Mouse (Mus musculus) MEL (cell line): ENCODE data around the gene Dnah10. TPM values are rescaled to one million over a fixed set of nuclear protein-coding genes. Genes with fewer than 3 reads are reported as not detected.

Experiments used
- DNase-seq: peaks from one replicate; pipeline ENCODE4 v3.0.0; 2011; ENCODE audit warnings: low read depth, low spot score
- H3K27ac ChIP-seq: 2 replicates; pipeline ENCODE4 v1.5.1; 2012; ENCODE audit warnings: low read depth, mild to moderate bottlenecking, control low read depth, low read length, moderate library complexity; ENCODE audit not compliant: control insufficient read depth
- H3K27me3 ChIP-seq, 2 experiments: fragments of 150-350 bp in 1 of 2; sonication (generic) in 1 of 2; 2 replicates each; pipeline ENCODE4 v1.6.1; 2012; ENCODE audit warnings: low read length in 2 of 2, mild to moderate bottlenecking in 2 of 2, improper control_type of control experiment in 1 of 2, moderate library complexity in 1 of 2; ENCODE audit not compliant: insufficient read depth in 2 of 2, control insufficient read depth in 1 of 2
- H3K36me3 ChIP-seq, 2 experiments: 2 replicates each; pipeline ENCODE4 v1.6.1; 2012 to 2014; ENCODE audit warnings: low read length in 2 of 2, improper control_type of control experiment in 1 of 2, inconsistent platforms in 1 of 2, mild to moderate bottlenecking in 1 of 2; ENCODE audit not compliant: insufficient read depth in 2 of 2, control insufficient read depth in 1 of 2
- H3K4me1 ChIP-seq, 2 experiments: fragments of 150-350 bp in 1 of 2; sonication (generic) in 1 of 2; 2 replicates each; pipeline ENCODE4 v1.6.1; 2012; ENCODE audit warnings: low read length in 2 of 2, improper control_type of control experiment in 1 of 2, mild to moderate bottlenecking in 1 of 2; ENCODE audit not compliant: insufficient read depth in 2 of 2, control insufficient read depth in 1 of 2
- H3K4me3 ChIP-seq, 2 experiments: fragments of 150-350 bp in 1 of 2; sonication (generic) in 1 of 2; 2 replicates each; pipeline ENCODE4 v1.5.1; 2012; ENCODE audit warnings: low read depth in 2 of 2, low read length in 2 of 2, mild to moderate bottlenecking in 2 of 2, moderate library complexity in 2 of 2, control low read depth in 1 of 2, improper control_type of control experiment in 1 of 2; ENCODE audit not compliant: control insufficient read depth in 1 of 2, insufficient read depth in 1 of 2
- H3K79me2 ChIP-seq: 2 replicates; pipeline ENCODE4 v1.6.1; 2012; ENCODE audit warnings: mild to moderate bottlenecking, low read length, moderate library complexity; ENCODE audit not compliant: control insufficient read depth, poor library complexity, insufficient read depth
- H3K9ac ChIP-seq: 2 replicates; pipeline ENCODE4 v1.6.1; 2012; ENCODE audit warnings: low read depth, mild to moderate bottlenecking, control low read depth, low read length, moderate library complexity; ENCODE audit not compliant: control insufficient read depth, poor library complexity, severe bottlenecking
- H3K9me3 ChIP-seq: fragments of 150-350 bp; sonication (generic); replicated peaks from 2 replicates; pipeline ENCODE4 v1.6.1; 2012; ENCODE audit warnings: mild to moderate bottlenecking, low read length, improper control_type of control experiment, moderate library complexity; ENCODE audit not compliant: insufficient read depth
- CHD2 ChIP-seq: IDR thresholded peaks from 2 replicates; pipeline ENCODE4 v1.6.1; 2011; ENCODE audit warnings: low read length, improper control_type of control experiment
- ELF1 ChIP-seq: IDR thresholded peaks from 2 replicates; pipeline ENCODE4 v1.6.1; 2014; ENCODE audit warnings: low read depth, mild to moderate bottlenecking, inconsistent platforms, low read length, improper control_type of control experiment, moderate library complexity
- ETS1 ChIP-seq: IDR thresholded peaks from 2 replicates; pipeline ENCODE4 v1.6.1; 2012; ENCODE audit warnings: low read depth, mild to moderate bottlenecking, inconsistent platforms, low read length, improper control_type of control experiment, moderate library complexity
- GABPA ChIP-seq: IDR thresholded peaks from 2 replicates; pipeline ENCODE4 v1.6.1; 2012; ENCODE audit warnings: low read depth, mild to moderate bottlenecking, inconsistent platforms, low read length, improper control_type of control experiment, moderate library complexity
- GATA1 ChIP-seq: IDR thresholded peaks from 2 replicates; pipeline ENCODE4 v1.6.1; 2011; ENCODE audit warnings: low read depth, low read length, improper control_type of control experiment
- KAT2A ChIP-seq: conservative IDR thresholded peaks from 2 replicates; pipeline ENCODE4 v1.6.1; 2012; ENCODE audit warnings: low read depth, low read length, improper control_type of control experiment, inconsistent platforms
- MAFK ChIP-seq: IDR thresholded peaks from 2 replicates; pipeline ENCODE4 v1.6.1; 2011; ENCODE audit warnings: low read depth, mild to moderate bottlenecking, low read length, improper control_type of control experiment, borderline replicate concordance
- MAZ ChIP-seq: IDR thresholded peaks from 2 replicates; pipeline ENCODE4 v1.6.1; 2012; ENCODE audit warnings: low read depth, mild to moderate bottlenecking, inconsistent platforms, low read length, improper control_type of control experiment
- MEF2A ChIP-seq: IDR thresholded peaks from 2 replicates; pipeline ENCODE4 v1.6.1; 2014; ENCODE audit warnings: low read depth, mild to moderate bottlenecking, inconsistent platforms, low read length, improper control_type of control experiment; ENCODE audit not compliant: poor library complexity, insufficient replicate concordance, severe bottlenecking; ENCODE audit errors: extremely low read depth
- MXI1 ChIP-seq: IDR thresholded peaks from 2 replicates; pipeline ENCODE4 v1.6.1; 2011; ENCODE audit warnings: mild to moderate bottlenecking, low read depth, low read length, improper control_type of control experiment
- MYB ChIP-seq: IDR thresholded peaks from 2 replicates; pipeline ENCODE4 v1.6.1; 2011; ENCODE audit warnings: mild to moderate bottlenecking, low read depth, low read length, improper control_type of control experiment
- POLR2A ChIP-seq, 2 experiments: IDR thresholded peaks; 2 replicates each; pipeline ENCODE4 v1.6.1; 2011 to 2012; ENCODE audit warnings: low read length in 2 of 2, mild to moderate bottlenecking in 2 of 2, control low read depth in 1 of 2, improper control_type of control experiment in 1 of 2, low read depth in 1 of 2, moderate library complexity in 1 of 2; ENCODE audit not compliant: control insufficient read depth in 1 of 2, insufficient read depth in 1 of 2, poor library complexity in 1 of 2
- POLR2AphosphoS2 ChIP-seq: IDR thresholded peaks from 2 replicates; pipeline ENCODE4 v1.6.1; 2011; ENCODE audit warnings: low read length, improper control_type of control experiment
- POLR2AphosphoS5 ChIP-seq: IDR thresholded peaks from 2 replicates; pipeline ENCODE4 v1.6.1; 2012; ENCODE audit warnings: low read depth, borderline replicate concordance, mild to moderate bottlenecking, inconsistent platforms, low read length, moderate library complexity, mixed read lengths
- RAD21 ChIP-seq: IDR thresholded peaks from 2 replicates; pipeline ENCODE4 v1.6.1; 2011; ENCODE audit warnings: mild to moderate bottlenecking, low read depth, low read length, improper control_type of control experiment
- SIN3A ChIP-seq: IDR thresholded peaks from 2 replicates; pipeline ENCODE4 v1.6.1; 2012; ENCODE audit warnings: low read length, improper control_type of control experiment, inconsistent platforms
- TBP ChIP-seq: IDR thresholded peaks from 2 replicates; pipeline ENCODE4 v1.8.0; 2011; ENCODE audit warnings: low read depth, low read length, improper control_type of control experiment
- TCF12 ChIP-seq: IDR thresholded peaks from 2 replicates; pipeline ENCODE4 v1.6.1; 2014; ENCODE audit warnings: low read depth, mild to moderate bottlenecking, inconsistent platforms, low read length, improper control_type of control experiment, moderate library complexity
- UBTF ChIP-seq: IDR thresholded peaks from 2 replicates; pipeline ENCODE4 v1.6.1; 2012; ENCODE audit warnings: low read depth, mild to moderate bottlenecking, inconsistent platforms, low read length, improper control_type of control experiment, moderate library complexity, borderline replicate concordance; ENCODE audit not compliant: insufficient read depth
- USF2 ChIP-seq, 2 experiments: IDR thresholded peaks; 2 replicates each; pipeline ENCODE4 v1.6.1; 2011 to 2012; ENCODE audit warnings: improper control_type of control experiment in 2 of 2, low read length in 2 of 2, borderline replicate concordance in 1 of 2, inconsistent platforms in 1 of 2, low read depth in 1 of 2, mild to moderate bottlenecking in 1 of 2; ENCODE audit not compliant: insufficient read depth in 1 of 2
- ZKSCAN1 ChIP-seq: IDR thresholded peaks from 2 replicates; pipeline ENCODE4 v1.6.1; 2012; ENCODE audit warnings: low read depth, mild to moderate bottlenecking, inconsistent platforms, low read length, improper control_type of control experiment, moderate library complexity
- ZMIZ1 ChIP-seq: IDR thresholded peaks from 2 replicates; pipeline ENCODE4 v1.6.1; 2012; ENCODE audit warnings: low read depth, mild to moderate bottlenecking, inconsistent platforms, low read length, improper control_type of control experiment, moderate library complexity
- polyA plus RNA-seq, 2 experiments: library from polyadenylated mRNA; stranded (reverse) in 1 of 2; unstranded in 1 of 2; fragments of >175 nt in 1 of 2; fragments of >200 nt in 1 of 2; gene quantifications; 2 replicates each; pipeline versions ENCODE4 v1.2.1 to v1.2.4; 2012; ENCODE audit warnings: low replicate concordance in 2 of 2, low read depth in 1 of 2; ENCODE audit not compliant: insufficient read length in 2 of 2, insufficient read depth in 1 of 2, missing spikeins in 1 of 2
- total RNA-seq: library from RNA; depleted of rRNA; stranded (reverse); fragments of 300-350 nt; gene quantifications from 2 replicates; pipeline ENCODE4 v1.2.3, GENCODE M21; 2012

The Dnah10 gene
- total and polyA plus RNA-seq, 3 experiments: 0.04 to 0.11 TPM; not detected in 1

GRCm38 (mm10) chr5:124717969-124718368, 6.9 kb upstream of the Dnah10 start:
- H3K9me3 ChIP-seq: no peaks in the 10 kb centered on the region
- no peaks in the 10 kb centered on the region for H3K27me3 ChIP-seq
- H3K4me1 ChIP-seq: no peaks in the 10 kb centered on the region
- H3K36me3 ChIP-seq: peaks cover 0 to 4% of the 10 kb centered on the region in 2 experiments; a peak in 1 of 4 replicates
- H3K4me3 ChIP-seq: no peak overlapping the region
- no peak for DNase-seq
- H3K27ac ChIP-seq: no peak overlapping the region
- no peak overlapping the region for H3K9ac ChIP-seq
- TF ChIP-seq GABPA (no peak), ETS1 (no peak), TCF12 (no peak), USF2 (IDR thresholded peaks at IDR 0.05; ENCODE audit: borderline replicate concordance in 1 of 2, insufficient read depth in 1 of 2, low read depth in 1 of 2, low read length in 2 of 2) (no peak), MYB (no peak), POLR2AphosphoS2 (no peak), KAT2A (no peak), ZKSCAN1 (no peak), CHD2 (no peak)
- no peaks in the 10 kb centered on the region for H3K79me2 ChIP-seq

- H3K27ac ChIP-seq: no peak overlapping the region
- H3K9me3 ChIP-seq: no peaks in the 10 kb centered on the region
These were observed 6.5 kb upstream of the Dnah10 start for GRCm38 (mm10) chr5:124718396-124718795.

More at GRCm38 (mm10) chr5:124718396-124718795, 6.5 kb upstream of the Dnah10 start:
- no peak overlapping the region for H3K9ac ChIP-seq
- peaks cover 0 to 4% of the 10 kb centered on the region in 2 experiments; a peak in 1 of 4 replicates for H3K36me3 ChIP-seq
- H3K27me3 ChIP-seq: no peaks in the 10 kb centered on the region
- H3K4me3 ChIP-seq: no peak overlapping the region
- no peaks in the 10 kb centered on the region for H3K4me1 ChIP-seq
- DNase-seq: no peak
- TF ChIP-seq ZKSCAN1: no peak
- TF ChIP-seq MXI1: no peak
- TF ChIP-seq SIN3A: no peak
- TF ChIP-seq POLR2A (IDR thresholded peaks at IDR 0.05; ENCODE audit: control insufficient read depth in 1 of 2, insufficient read depth in 1 of 2, low read depth in 1 of 2, low read length in 2 of 2, poor library complexity in 1 of 2): no peak
- TF ChIP-seq TCF12: no peak
- no peak for TF ChIP-seq ETS1
- no peak for TF ChIP-seq MAZ
- no peak for TF ChIP-seq ELF1
- no peak for TF ChIP-seq MAFK
- TF ChIP-seq GATA1: no peak
- TF ChIP-seq TBP: no peak
- TF ChIP-seq POLR2AphosphoS5: no peak
- TF ChIP-seq ZMIZ1: no peak
- no peak for TF ChIP-seq MEF2A
- TF ChIP-seq UBTF: no peak
- TF ChIP-seq RAD21: no peak
- no peak for TF ChIP-seq GABPA
- H3K79me2 ChIP-seq: no peaks in the 10 kb centered on the region
